23 mouse cellular contexts compared by ENCODE assay signal in genomic region chr10:82850354-82850752, GRCm38 (mm10). TPM values are rescaled to one million over a fixed set of nuclear protein-coding genes. Genes with fewer than 3 reads are reported as not detected.
DNase-seq lines count a peak whose midpoint lies in the region; ATAC-seq and TF ChIP-seq lines count a peak whose summit lies in the region.
"Had no signal": no experiment of that assay in that cellular context is flagged by ENCODE, and none has a peak within 500 bp of the region (broad histone marks: within the 10 kb centered on the region; RNA-seq: fewer than 3 reads in every experiment).

No protein-coding gene starts in this region.

- in situ Hi-C loops in Patski (cut with MboI; ENCODE audit: low pct_unique_long_range_greater_than_20kb), result no loop called here

- peaks cover 11% of the 10 kb centered on the region for H3K4me1 ChIP-seq in embryonic facial prominence, embryonic 13.5 days
- H3K4me1 ChIP-seq in embryonic facial prominence, embryonic 10.5 days, result peaks cover 16% of the 10 kb centered on the region
- H3K4me1 ChIP-seq in kidney, embryonic 16.5 days (ENCODE audit: insufficient read depth, low read length), result peaks cover 28% of the 10 kb centered on the region
- peaks cover 2% of the 10 kb centered on the region; the same call in 1 of the 2 replicates for H3K4me1 ChIP-seq in lung, embryonic 16.5 days (replicated peaks; ENCODE audit: control insufficient read depth, insufficient read depth, low read length)
- H3K4me1 ChIP-seq: forebrain, embryonic 15.5 days; hindbrain, embryonic 13.5 days had no signal

- TF ChIP-seq CTCF in Patski (IDR thresholded peaks at IDR 0.05), result no peak

- WGBS in embryonic facial prominence, embryonic 13.5 days, result 75% methylated on average over 5 of the region's 5 CpGs
- WGBS in embryonic facial prominence, embryonic 10.5 days, result 82% methylated on average over 5 of the region's 5 CpGs
- WGBS in kidney, embryonic 16.5 days, result 72% methylated on average over 5 of the region's 5 CpGs
- 58% methylated on average over 5 of the region's 5 CpGs for whole genome bisulfite sequencing in lung, embryonic 16.5 days

- no peak overlapping the region for H3K4me3 ChIP-seq in embryonic facial prominence, embryonic 13.5 days
- H3K4me3 ChIP-seq in embryonic facial prominence, embryonic 10.5 days, result no peak overlapping the region
- H3K4me3 ChIP-seq in kidney, embryonic 16.5 days (ENCODE audit: low read length), result no peak overlapping the region
- H3K4me3 ChIP-seq in lung, embryonic 16.5 days (ENCODE audit: low read length), result no peak overlapping the region
- H3K4me3 ChIP-seq: erythroblast, embryonic 14.5 days; forebrain, embryonic 12.5 days; forebrain, embryonic 15.5 days; hindbrain, embryonic 10.5 days; hindbrain, embryonic 13.5 days had no signal

- no peaks in the 10 kb centered on the region for H3K9me3 ChIP-seq in embryonic facial prominence, embryonic 13.5 days
- no peaks in the 10 kb centered on the region for H3K9me3 ChIP-seq in embryonic facial prominence, embryonic 10.5 days
- no peaks in the 10 kb centered on the region for H3K9me3 ChIP-seq in kidney, embryonic 16.5 days (ENCODE audit: low read length)
- no peaks in the 10 kb centered on the region for H3K9me3 ChIP-seq in lung, embryonic 16.5 days (ENCODE audit: control insufficient read depth, low read length)
- H3K9me3 ChIP-seq: forebrain, embryonic 12.5 days; forebrain, embryonic 15.5 days; hindbrain, embryonic 10.5 days; hindbrain, embryonic 13.5 days had no signal

- no peaks in the 10 kb centered on the region for H3K27me3 ChIP-seq in embryonic facial prominence, embryonic 13.5 days
- H3K27me3 ChIP-seq in embryonic facial prominence, embryonic 10.5 days (replicated peaks; ENCODE audit: low read depth, poor library complexity, severe bottlenecking), result 0 out of 2 replicates have a peak, but pooled peaks cover 5% of the 10 kb centered on the region
- no peaks in the 10 kb centered on the region for H3K27me3 ChIP-seq in kidney, embryonic 16.5 days (ENCODE audit: insufficient read depth, low read length)
- no peaks in the 10 kb centered on the region for H3K27me3 ChIP-seq in lung, embryonic 16.5 days (ENCODE audit: control insufficient read depth, insufficient read depth, low read depth, low read length)
- H3K27me3 ChIP-seq in Patski, result no peaks in the 10 kb centered on the region
- H3K27me3 ChIP-seq: forebrain, embryonic 12.5 days; forebrain, embryonic 15.5 days; hindbrain, embryonic 13.5 days had no signal

- no peak overlapping the region for H3K4me2 ChIP-seq in embryonic facial prominence, embryonic 13.5 days
- no peak overlapping the region for H3K4me2 ChIP-seq in kidney, embryonic 16.5 days (replicated peaks; ENCODE audit: low read depth, low read length)
- no peak overlapping the region for H3K4me2 ChIP-seq in lung, embryonic 16.5 days (ENCODE audit: low read depth, low read length)
- H3K4me2 ChIP-seq: forebrain, embryonic 12.5 days; forebrain, embryonic 15.5 days; heart, embryonic 11.5 days; hindbrain, embryonic 13.5 days had no signal

- CTCF ChIA-PET in Patski (lab: Charles Lee), result interaction anchor here (1.8 to 2.4 kb wide), 3 partner anchors 9 to 38 kb away, joined by 7 to 14 read pairs (median 10); no protein-coding TSS in a partner anchor

- no peak overlapping the region for H3K9ac ChIP-seq in embryonic facial prominence, embryonic 13.5 days
- H3K9ac ChIP-seq in kidney, embryonic 16.5 days (replicated peaks; ENCODE audit: low read length), result no peak overlapping the region
- no peak overlapping the region for H3K9ac ChIP-seq in lung, embryonic 16.5 days (ENCODE audit: low read length)
- H3K9ac ChIP-seq: forebrain, embryonic 12.5 days; forebrain, embryonic 15.5 days; hindbrain, embryonic 13.5 days had no signal

- no peak for DNase-seq in embryonic facial prominence, embryonic 10.5 days (ENCODE audit: low spot score)
- no peak for DNase-seq in kidney, postnatal 36 days
- no peak for DNase-seq in lung, postnatal 4 days
- DNase-seq in Patski (ENCODE audit: low read depth, low spot score), result no peak
- no peak for DNase-seq in adrenal gland, postnatal 36 days
- DNase-seq: adrenal gland, postnatal 10 days; cerebellum, adult 11 months; cerebellum, adult 8-10 months; cerebellum, postnatal 10 days; cerebellum, postnatal 36 days; embryo, embryonic 11 days; gastrocnemius, postnatal 10 days; gastrocnemius, postnatal 36 days had no signal

- peak overlapping the region; percentile 55 for H3K27ac ChIP-seq in embryonic facial prominence, embryonic 13.5 days
- H3K27ac ChIP-seq in embryonic facial prominence, embryonic 10.5 days (replicated peaks), result no peak overlapping the region
- H3K27ac ChIP-seq in kidney, embryonic 16.5 days (ENCODE audit: low read length), result peak overlapping the region; percentile 61; the same call in 1 of the 2 replicates
- H3K27ac ChIP-seq in lung, embryonic 16.5 days (ENCODE audit: low read length), result peak overlapping the region; percentile 47; the same call in 1 of the 2 replicates
- H3K27ac ChIP-seq: forebrain, embryonic 12.5 days; forebrain, embryonic 15.5 days; hindbrain, embryonic 10.5 days; hindbrain, embryonic 13.5 days had no signal

- no peak for ATAC-seq in embryonic facial prominence, embryonic 13.5 days (ENCODE audit: insufficient number of reproducible peaks, insufficient read depth, low FRiP score, low TSS enrichment, low read depth)
- ATAC-seq in kidney, embryonic 16.5 days (ENCODE audit: low FRiP score, low TSS enrichment), result 0 out of 2 replicates have a peak, but pooled peaks have one; percentile 24
- ATAC-seq in lung, embryonic 16.5 days (ENCODE audit: low read depth), result peak; percentile 53; the same call in 1 of the 2 replicates
- ATAC-seq in Patski, result peak; percentile 9
- ATAC-seq: forebrain, embryonic 15.5 days; hindbrain, embryonic 16.5 days had no signal

- POLR2A ChIA-PET in Patski (lab: Charles Lee), result interaction anchor here (1.4 kb wide), 1 partner anchor 9 kb away, joined by 8 read pairs; no protein-coding TSS in a partner anchor

- H3K36me3 ChIP-seq in embryonic facial prominence, embryonic 13.5 days, result no peaks in the 10 kb centered on the region
- no peaks in the 10 kb centered on the region for H3K36me3 ChIP-seq in embryonic facial prominence, embryonic 10.5 days (replicated peaks)
- H3K36me3 ChIP-seq in kidney, embryonic 16.5 days (ENCODE audit: insufficient read depth, low read length), result no peaks in the 10 kb centered on the region
- no peaks in the 10 kb centered on the region for H3K36me3 ChIP-seq in lung, embryonic 16.5 days (ENCODE audit: control insufficient read depth, insufficient read depth, low read length)
- H3K36me3 ChIP-seq: forebrain, embryonic 12.5 days; forebrain, embryonic 15.5 days; hindbrain, embryonic 10.5 days; hindbrain, embryonic 13.5 days had no signal

RNA-seq across cellular contexts. Expression of gene Eid3, which starts 16.1 kb away (rescaled TPM):
- 0.33 and 0.67 TPM in 2 replicates for polyA plus RNA-seq in embryonic facial prominence, embryonic 13.5 days (2015; fragmentation: Nextera tagmentation; extraction: Ambion mirVana)
- polyA plus RNA-seq in embryonic facial prominence, embryonic 10.5 days (2016; fragmentation: Nextera tagmentation; extraction: Ambion mirVana), result 0.52 and 0.57 TPM in 2 replicates
- polyA plus RNA-seq in kidney, embryonic 16.5 days (2015; fragmentation: Nextera tagmentation; extraction: Ambion mirVana), result 0.16 and 0.40 TPM in 2 replicates
- 0.23 and 0.26 TPM in 2 replicates for polyA plus RNA-seq in lung, embryonic 16.5 days (2015; fragmentation: Nextera tagmentation; extraction: Ambion mirVana)
- polyA plus RNA-seq in Patski (2021), result 0.90 TPM
- total RNA-seq in adrenal gland, postnatal 36 days (2021), result 1 to 10 TPM; 1.9 to 2.5 TPM

RNA-seq across cellular contexts. Expression of gene Txnrd1, which starts 16.6 kb away (rescaled TPM):
- 99.4 and 99.8 TPM in 2 replicates for polyA plus RNA-seq in embryonic facial prominence, embryonic 13.5 days (2015; fragmentation: Nextera tagmentation; extraction: Ambion mirVana)
- polyA plus RNA-seq in embryonic facial prominence, embryonic 10.5 days (2016; fragmentation: Nextera tagmentation; extraction: Ambion mirVana), result 169 and 177 TPM in 2 replicates
- 112 and 113 TPM in 2 replicates for polyA plus RNA-seq in kidney, embryonic 16.5 days (2015; fragmentation: Nextera tagmentation; extraction: Ambion mirVana)
- polyA plus RNA-seq in lung, embryonic 16.5 days (2015; fragmentation: Nextera tagmentation; extraction: Ambion mirVana), result 92.6 and 102 TPM in 2 replicates
- 124 TPM for polyA plus RNA-seq in Patski (2021)
- 100 to 1,000 TPM; 103 to 122 TPM for total RNA-seq in adrenal gland, postnatal 36 days (2021)
